Comparison of ENCODE assay signal across 24 mouse cellular contexts in the genomic region with DNA sequence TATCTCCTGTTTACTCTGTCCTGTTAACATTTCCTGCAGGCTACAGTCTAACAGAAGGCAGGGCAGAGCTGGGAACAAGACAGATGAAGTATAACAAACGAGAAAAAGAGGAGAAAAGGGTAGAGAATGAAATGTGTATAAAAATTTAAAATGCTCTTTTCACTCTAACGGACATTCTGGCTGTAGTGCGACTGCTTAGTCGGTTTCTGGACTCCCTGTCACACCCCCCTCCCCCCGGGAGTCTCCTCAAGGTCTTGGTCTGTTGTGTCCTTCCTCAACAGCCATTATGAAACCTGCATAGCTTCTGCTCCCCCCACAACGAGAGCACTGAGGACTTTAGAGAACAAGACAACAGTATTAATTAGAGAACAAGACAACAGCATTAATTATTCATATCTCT. TPM values are rescaled to one million over a fixed set of nuclear protein-coding genes. Genes with fewer than 3 reads are reported as not detected.
"Had no signal": no experiment of that assay in that cellular context is flagged by ENCODE, and none has a peak within 500 bp of the region (broad histone marks: within the 10 kb centered on the region; RNA-seq: fewer than 3 reads in every experiment).

No protein-coding gene starts in this region.

- H3K36me3 ChIP-seq: midbrain, embryonic 15.5 days had no signal

- H3K9me3 ChIP-seq: lung, embryonic 15.5 days; megakaryocyte, embryonic 14.5 days; midbrain, embryonic 13.5 days; midbrain, embryonic 15.5 days; neural tube, embryonic 12.5 days; stomach, embryonic 15.5 days had no signal

- DNase-seq: lung, adult 2 months; lung, postnatal 14 days; lung, postnatal 36 days; right cerebral cortex, postnatal 14 days; thymus, adult 2 months; thymus, postnatal 25 days; thymus, postnatal 4 days had no signal

- H3K27me3 ChIP-seq: lung, embryonic 15.5 days; megakaryocyte, embryonic 14.5 days; midbrain, embryonic 13.5 days; midbrain, embryonic 15.5 days; neural tube, embryonic 12.5 days; stomach, embryonic 15.5 days had no signal

- H3K4me3 ChIP-seq: lung, embryonic 15.5 days; megakaryocyte, embryonic 14.5 days; midbrain, embryonic 13.5 days; midbrain, embryonic 15.5 days; neural tube, embryonic 12.5 days; stomach, embryonic 15.5 days had no signal

- H3K27ac ChIP-seq: lung, embryonic 15.5 days; macrophage; midbrain, embryonic 13.5 days; midbrain, embryonic 15.5 days; neural tube, embryonic 12.5 days; stomach, embryonic 15.5 days; stomach, postnatal 0 days had no signal

- H3K4me1 ChIP-seq: lung, embryonic 15.5 days; midbrain, embryonic 13.5 days; midbrain, embryonic 15.5 days; stomach, embryonic 15.5 days had no signal

RNA-seq across cellular contexts. Expression of gene Cldn22, which starts 8.3 kb away (rescaled TPM):
- total RNA-seq: megakaryocyte progenitor cell, adult 5-6 weeks; midbrain, postnatal 0 days; monocyte, adult 5-6 weeks; neutrophil, adult 5-6 weeks had no signal
- polyA plus RNA-seq: lung, embryonic 15.5 days; lung, postnatal 0 days; macrophage; midbrain, embryonic 11.5 days; midbrain, embryonic 13.5 days; midbrain, embryonic 15.5 days; midbrain, postnatal 0 days; neural tube, embryonic 12.5 days; neural tube, embryonic 14.5 days; stomach, embryonic 15.5 days; stomach, postnatal 0 days had no signal

RNA-seq across cellular contexts. Expression of gene Cldn24, which starts 10.7 kb away (rescaled TPM):
- total RNA-seq: megakaryocyte progenitor cell, adult 5-6 weeks; midbrain, postnatal 0 days; monocyte, adult 5-6 weeks; neutrophil, adult 5-6 weeks had no signal
- polyA plus RNA-seq: lung, adult 2 months; lung, embryonic 15.5 days; lung, postnatal 0 days; macrophage; midbrain, embryonic 11.5 days; midbrain, embryonic 13.5 days; midbrain, embryonic 15.5 days; midbrain, postnatal 0 days; neural tube, embryonic 12.5 days; neural tube, embryonic 14.5 days; spleen, adult 2 months; stomach, embryonic 15.5 days; stomach, postnatal 0 days; thymus, adult 2 months; urinary bladder, adult 2 months had no signal
